Mouse (Mus musculus): ENCODE results near the gene Camsap3.

DNA sequence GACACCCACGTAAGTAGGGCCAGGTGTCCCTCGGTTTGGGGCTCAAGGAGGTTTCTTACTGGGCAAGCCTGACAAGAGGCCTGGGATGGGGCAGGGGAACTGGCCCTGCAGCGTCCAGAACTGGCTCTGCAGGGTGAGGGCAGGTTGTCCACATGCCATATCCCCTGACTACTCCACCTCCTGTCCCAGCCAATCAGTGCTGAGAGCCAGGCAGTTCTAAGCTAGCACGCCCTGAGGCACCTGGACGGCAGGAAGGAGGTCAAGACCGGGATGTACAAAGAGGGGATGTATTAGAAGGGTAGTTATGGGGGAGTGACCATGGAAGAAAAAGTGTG, 22.7 kb downstream of the Camsap3 start:
- no peak for TF ChIP-seq GATA1 (IDR thresholded peaks at IDR 0.05; ENCODE audit: borderline replicate concordance, low read length)
- TF ChIP-seq FLI1 (IDR thresholded peaks at IDR 0.05; ENCODE audit: low read length), result no peak

Measured in megakaryocyte, embryonic 14.5 days (primary cell).